Mouse (Mus musculus) embryonic fibroblast, embryonic 13.5 days (primary cell): ENCODE measurements at regions not wholly inside any gene's neighbourhood (a gene's known extent, or its start where the extent isn't known, plus 50 kb on each side); places are given as distances from the start of the nearest gene placed in this dataset.

Experiments used
- CTCF ChIP-seq: IDR thresholded peaks from 2 replicates; pipeline ENCODE4 v1.5.1; 2011; ENCODE audit warnings: mild to moderate bottlenecking, control low read depth, low read length, moderate library complexity, borderline replicate concordance; ENCODE audit not compliant: insufficient read depth
- POLR2A ChIP-seq: IDR thresholded peaks from 2 replicates; pipeline ENCODE4 v1.6.1; 2011; ENCODE audit warnings: low read depth, mild to moderate bottlenecking, control low read depth, low read length, moderate library complexity

DNA sequence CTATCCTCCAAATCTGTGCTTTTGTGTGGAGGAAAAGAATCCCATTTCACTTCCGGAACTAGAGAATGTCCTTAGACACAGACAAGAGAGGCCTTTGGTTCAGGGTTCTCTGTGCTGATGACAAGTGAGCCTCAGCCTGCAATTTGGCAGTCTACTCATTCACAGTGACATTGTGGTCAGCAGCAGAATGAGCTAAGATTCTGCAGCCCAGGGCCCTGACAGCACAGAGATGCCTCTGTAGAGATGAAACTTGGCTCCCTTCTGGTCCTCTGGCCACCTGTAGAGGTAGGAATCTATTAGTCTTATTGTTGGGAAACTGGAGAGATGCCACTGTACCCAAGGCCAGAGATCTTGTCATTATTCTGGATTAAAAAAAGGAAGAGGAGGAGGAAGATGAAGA lies 73.8 kb upstream of the Peli2 start:
- TF ChIP-seq CTCF, result no peak
- no peak for TF ChIP-seq POLR2A
